Mouse (Mus musculus): Measurements from ENCODE around the gene Elovl4.

- TF ChIP-seq POLR2A (IDR thresholded peaks at IDR 0.05; ENCODE audit: control insufficient read depth, low read depth, low read length) (no peak), CTCF (IDR thresholded peaks at IDR 0.05; ENCODE audit: control insufficient read depth, insufficient read depth, insufficient replicate concordance, low read depth, low read length) (no peak)
These were observed 9.2 kb downstream of the Elovl4 start for GRCm38 (mm10) chr9:83796875-83797274.
